Mouse (Mus musculus) lung, adult 2 months (tissue): Measurements from ENCODE around the gene Gm20388.

Experiments used
- CTCF ChIP-seq: fragments of 200-500 bp; IDR thresholded peaks from 2 replicates; pipeline ENCODE4 v1.5.1; 2011; ENCODE audit warnings: mild to moderate bottlenecking, low read length, control low read depth; ENCODE audit not compliant: insufficient read depth
- POLR2A ChIP-seq: fragments of 200-500 bp; IDR thresholded peaks from 2 replicates; pipeline ENCODE4 v1.6.1; 2011; ENCODE audit warnings: low read depth, mild to moderate bottlenecking, control low read depth, low read length, borderline replicate concordance; ENCODE audit errors: extremely low read depth

DNA sequence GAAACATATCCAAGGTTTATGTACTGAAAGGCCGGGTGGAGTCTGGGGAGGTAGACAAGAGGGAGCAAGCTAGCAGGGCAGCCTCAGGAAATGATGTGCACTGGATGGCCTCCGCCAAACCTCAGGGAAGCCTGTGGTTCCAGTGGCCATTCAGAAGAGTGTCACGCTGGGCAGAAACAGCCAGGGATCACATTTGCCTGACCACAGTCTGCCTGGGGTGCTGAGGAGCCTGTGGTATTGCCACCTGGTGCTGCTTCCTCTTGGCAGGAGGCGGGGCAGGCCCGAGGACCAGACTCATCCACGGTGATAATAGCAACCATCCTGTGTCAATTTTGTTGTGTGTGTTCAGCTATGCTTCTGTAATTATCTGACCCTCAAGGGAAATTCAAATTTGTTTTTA, 3762.0 kb downstream of the Gm20388 start:
- TF ChIP-seq POLR2A (no peak), CTCF (no peak)
